Mouse (Mus musculus): Measurements from ENCODE around the gene Shh.

The Shh gene

DNA sequence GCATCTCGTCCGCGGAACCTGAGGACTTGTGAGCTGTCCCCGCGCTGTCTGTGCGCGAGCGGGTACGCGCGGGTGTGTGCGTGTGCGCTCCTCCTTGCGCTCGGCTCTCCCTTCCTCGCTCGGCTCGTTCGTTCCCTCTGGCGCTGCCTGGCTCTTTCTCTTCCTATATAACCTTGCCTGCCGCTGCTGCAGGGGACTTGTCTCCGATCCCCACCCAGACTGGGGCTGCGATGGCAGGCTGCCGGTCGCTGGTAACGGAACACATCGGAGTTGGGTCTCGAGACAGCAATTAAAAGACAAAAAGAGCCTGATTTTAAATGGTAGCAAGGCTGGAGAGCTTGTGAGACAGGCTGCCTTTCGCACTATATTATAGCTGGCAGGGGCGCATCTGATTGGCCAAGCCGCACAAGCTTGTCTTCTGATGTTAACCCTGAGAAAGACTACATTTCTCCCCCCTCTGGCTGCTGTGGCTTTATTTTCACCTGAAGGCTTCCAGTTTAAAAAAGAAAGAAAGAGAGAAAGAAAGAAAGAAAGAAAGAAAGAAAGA, at the start of gene Shh:
Gene Shh (minus strand): TSS at position 497 of the 547 bp plus-strand sequence.
- in situ Hi-C loops (cut with MboI, MseI): no loop called here

DNA sequence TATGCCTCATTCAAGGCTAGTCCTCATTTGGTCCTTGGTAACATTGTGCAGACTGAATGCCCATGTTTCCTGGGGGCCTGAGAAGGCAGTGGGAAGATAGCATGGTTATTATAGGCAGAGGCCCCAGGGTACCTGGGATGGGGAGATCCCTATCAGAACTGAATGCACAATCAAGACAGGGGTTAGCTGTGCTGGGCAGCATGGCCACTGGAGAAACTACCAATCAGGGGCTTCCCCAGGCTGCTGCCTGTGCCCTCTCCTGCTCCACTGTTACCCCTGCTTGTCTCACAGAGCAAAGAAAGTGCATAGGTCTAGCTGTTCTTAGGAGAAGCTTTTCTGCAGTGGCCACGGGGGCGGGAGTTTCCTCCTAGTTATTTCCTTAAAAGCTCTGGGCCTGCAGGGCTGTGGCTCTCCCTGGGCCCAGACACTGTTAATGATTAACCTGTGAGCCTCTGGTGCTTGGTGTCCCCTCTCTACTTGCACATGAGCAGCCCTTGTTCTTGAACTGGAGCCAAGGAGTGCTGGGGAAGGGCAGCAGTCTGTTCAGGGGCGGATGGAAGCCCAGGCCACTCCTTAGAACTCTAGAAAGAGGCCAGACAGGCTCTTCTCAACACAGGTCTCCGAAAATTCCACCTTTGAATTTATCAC, 33.9 kb upstream of the Shh start:
- in situ Hi-C loops (cut with MboI, MseI): loop anchor here in 1 of 2 experiments (10.0 kb wide), 1 partner anchor 1626 kb away; no protein-coding TSS in a partner anchor

- in situ Hi-C loops (cut with MboI, MseI): no loop called here
Measured at GRCm38 (mm10) chr5:28498846-28499245, 31.8 kb upstream of the Shh start.

DNA sequence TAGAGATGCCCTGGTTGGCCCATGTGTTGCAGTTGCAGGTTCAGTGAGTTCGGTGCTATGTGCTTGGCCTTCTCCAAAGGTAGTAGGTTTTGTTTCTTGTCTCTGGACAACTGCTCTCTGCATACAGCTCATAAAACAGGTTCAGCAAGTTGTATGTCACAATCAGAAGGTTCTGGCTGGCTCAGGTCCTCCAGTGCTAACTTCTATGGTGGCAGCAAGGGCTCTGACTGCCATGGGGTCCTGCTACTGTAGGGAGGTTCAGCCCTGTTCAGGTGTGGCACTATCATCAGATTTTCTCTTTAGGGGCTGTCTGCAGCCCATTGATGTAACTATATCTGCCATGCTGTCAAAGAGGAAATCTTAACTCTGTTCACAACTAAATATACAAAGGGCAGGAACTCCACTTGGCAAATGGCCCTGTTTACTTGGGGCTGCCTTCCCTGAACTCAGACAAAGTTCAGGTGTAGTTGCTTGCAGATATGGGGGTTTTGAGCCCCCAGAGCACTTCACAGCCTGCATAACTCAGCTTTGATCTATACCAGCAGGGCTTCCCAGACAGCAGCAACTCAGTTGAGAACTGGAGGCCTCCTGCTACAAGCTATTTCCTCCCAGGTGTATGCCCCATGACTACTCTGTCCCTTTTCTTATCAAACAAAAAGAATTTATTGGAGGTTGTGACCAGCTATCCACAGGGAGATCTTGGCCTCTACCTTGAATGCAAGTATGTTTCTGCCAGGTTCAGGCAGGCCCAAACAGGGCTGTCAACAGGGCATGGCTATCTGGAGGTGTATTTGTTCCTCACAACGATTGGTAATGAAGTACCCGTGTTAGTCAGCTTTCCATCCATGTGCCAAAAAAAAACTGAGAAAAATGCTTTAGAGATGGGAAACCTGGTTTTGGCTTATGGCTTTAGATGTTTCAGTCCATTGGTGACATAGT, 28.9 kb upstream of the Shh start:
- in situ Hi-C loops (cut with MboI, MseI): no loop called here

GRCm38 (mm10) chr5:28493550-28493949, 26.5 kb upstream of the Shh start:
- in situ Hi-C loops (cut with MboI, MseI): no loop called here

DNA sequence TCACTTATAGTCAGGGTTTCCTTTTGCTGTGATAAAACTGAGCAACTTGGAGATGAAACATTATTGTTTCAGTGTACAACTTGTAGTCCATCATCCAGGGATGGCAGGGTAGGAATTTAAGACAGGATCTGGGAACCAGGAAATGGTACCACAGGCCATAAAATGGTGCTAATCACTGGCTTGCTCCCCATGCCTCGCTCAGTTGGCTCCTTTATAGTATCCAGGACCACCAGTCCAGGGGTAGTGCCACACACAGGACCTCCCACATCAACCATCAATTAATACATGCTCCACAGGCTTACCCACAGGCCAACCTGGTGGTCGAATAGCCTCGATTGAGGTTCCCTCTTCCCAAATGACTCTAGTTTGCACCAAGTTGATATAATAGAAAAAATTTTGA, 15.9 kb upstream of the Shh start:
- in situ Hi-C loops (cut with MboI, MseI): loop anchor here in 1 of 2 experiments (5.0 kb wide), 1 partner anchor 34 kb away; no protein-coding TSS in a partner anchor

DNA sequence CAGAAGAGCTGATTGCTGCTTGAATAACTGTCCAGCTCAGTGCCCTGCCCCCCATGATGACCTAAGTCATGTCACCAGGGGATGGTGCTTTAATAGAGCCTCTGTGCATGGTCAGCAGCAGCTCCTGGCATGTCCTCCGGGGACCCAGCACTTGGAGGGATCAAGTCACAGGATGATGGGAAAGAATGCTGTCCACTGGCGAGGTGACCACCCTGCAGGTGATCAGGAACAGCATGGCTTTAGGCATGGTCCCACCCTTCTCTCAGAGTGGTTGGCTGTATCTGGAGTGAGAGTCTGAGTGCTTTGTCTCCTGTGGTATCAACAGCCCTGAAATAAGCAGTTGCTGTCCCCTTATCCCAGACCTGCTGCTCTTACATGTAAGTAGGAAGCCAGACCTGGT, 14.7 kb upstream of the Shh start:
- in situ Hi-C loops (cut with MboI, MseI): loop anchor here in 1 of 2 experiments (5.0 kb wide), 1 partner anchor 36 kb away; no protein-coding TSS in a partner anchor

DNA sequence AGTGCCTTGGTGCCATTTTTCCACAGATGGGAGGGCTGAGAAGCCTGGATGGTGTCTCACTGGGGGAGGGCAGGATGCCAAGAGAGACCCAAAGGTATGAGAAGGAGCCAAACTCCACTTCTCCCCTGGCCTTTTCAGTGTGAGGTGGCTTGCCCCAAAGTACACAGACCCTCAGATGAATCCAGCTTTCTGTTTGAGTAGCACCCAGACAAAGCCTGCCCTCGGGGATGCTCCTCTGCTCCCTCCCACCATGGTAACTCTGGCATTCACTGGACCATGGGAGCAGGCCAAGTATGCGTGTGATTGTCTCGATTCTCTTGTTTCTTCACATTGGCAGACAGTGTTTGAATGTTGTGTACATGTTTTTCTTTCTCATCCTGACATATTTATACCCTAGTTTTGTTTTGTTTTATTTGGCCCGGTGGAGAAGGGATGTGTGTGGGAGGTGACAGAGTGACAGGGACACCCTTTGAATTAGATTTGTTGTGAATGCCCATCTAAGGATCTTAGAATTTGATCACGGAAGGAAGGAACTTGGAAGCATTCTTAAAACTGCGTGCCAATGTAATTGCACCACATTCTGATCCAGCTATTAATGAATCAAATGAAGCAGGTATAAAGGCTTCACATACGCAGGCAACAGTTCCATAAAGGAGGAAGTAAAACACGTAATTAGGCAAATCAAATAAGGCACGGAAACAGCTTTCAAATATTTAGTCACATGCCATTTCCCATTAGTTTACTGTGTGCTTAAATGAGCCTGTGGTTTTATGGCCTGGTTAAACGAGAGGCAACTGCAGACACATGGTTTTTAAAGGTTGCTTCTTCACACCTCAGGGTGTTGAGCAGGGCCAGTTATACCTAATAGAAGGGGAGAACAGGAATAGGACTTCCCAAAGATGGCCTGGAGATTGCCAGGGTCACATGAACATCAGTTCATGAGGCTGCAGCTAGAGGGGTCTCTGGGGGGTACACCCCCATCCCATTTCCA, 9.6 kb upstream of the Shh start:
- in situ Hi-C loops (cut with MboI, MseI): no loop called here

- in situ Hi-C loops (cut with MboI, MseI): no loop called here
Measured at GRCm38 (mm10) chr5:28473556-28473955, 6.5 kb upstream of the Shh start.

GRCm38 (mm10) chr5:28469525-28470202, 2.6 kb upstream of the Shh start:
- in situ Hi-C loops (cut with MboI, MseI): no loop called here

- in situ Hi-C loops (cut with MboI, MseI): no loop called here
Measured at GRCm38 (mm10) chr5:28466351-28466750, 705 bp downstream of the Shh start.

GRCm38 (mm10) chr5:28465526-28465925, 1.5 kb downstream of the Shh start:
- in situ Hi-C loops (cut with MboI, MseI): no loop called here

DNA sequence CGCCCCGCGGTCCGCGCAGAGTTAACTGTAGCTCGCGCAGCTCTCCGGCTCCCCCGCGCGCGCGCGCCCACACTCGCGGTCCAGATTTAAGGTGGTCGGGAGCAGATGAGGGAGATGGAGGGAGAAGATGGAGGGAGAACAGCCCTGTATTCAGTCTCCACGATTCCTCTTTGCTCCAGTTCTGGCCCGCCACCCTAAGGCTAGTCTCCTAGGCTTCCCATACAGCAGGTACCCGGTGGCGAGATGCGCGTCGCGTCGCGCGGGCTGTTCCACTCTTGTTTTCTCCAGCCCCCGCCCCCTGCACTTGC, 2.0 kb downstream of the Shh start:
- in situ Hi-C loops (cut with MboI, MseI): no loop called here

DNA sequence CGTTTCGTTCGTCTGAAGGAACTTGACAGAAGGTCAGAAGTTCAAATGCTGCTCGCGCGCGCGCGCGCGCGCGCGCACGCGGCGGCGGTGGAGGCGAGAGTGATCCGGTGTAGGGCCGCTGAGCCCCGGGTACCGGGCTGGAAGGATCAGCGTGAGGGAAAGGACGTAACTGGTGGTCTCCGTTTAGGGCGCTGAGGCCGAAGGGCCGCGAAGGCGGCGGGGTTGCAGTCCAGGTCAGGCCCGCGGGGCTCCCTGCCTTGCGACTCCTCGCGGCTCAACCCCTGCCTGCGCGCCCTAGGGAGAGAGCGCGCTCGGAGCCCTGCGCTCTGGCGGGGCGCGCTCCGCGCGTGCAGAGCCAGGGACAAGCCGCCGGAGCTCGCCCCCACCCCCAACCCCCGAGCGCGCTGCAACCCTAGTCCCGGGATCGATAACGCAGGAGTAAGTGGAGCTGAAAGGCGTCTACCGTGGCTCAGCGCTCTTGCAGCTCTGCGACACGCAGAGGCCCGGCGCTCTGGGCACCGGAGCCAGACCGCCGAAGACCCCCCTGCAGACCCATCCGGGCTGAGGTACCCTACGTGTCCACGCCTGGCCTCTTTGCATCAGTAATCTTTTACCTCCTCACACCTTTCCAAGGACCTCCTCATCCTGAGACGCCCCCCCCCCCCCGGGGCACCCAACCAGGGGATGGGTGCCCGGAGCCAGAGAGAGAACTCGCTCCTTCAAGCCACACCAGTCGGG, 2.5 kb downstream of the Shh start:
- in situ Hi-C loops (cut with MboI, MseI): no loop called here

- in situ Hi-C loops (cut with MboI, MseI): no loop called here
Measured at GRCm38 (mm10) chr5:28463656-28464055, 3.4 kb downstream of the Shh start.

DNA sequence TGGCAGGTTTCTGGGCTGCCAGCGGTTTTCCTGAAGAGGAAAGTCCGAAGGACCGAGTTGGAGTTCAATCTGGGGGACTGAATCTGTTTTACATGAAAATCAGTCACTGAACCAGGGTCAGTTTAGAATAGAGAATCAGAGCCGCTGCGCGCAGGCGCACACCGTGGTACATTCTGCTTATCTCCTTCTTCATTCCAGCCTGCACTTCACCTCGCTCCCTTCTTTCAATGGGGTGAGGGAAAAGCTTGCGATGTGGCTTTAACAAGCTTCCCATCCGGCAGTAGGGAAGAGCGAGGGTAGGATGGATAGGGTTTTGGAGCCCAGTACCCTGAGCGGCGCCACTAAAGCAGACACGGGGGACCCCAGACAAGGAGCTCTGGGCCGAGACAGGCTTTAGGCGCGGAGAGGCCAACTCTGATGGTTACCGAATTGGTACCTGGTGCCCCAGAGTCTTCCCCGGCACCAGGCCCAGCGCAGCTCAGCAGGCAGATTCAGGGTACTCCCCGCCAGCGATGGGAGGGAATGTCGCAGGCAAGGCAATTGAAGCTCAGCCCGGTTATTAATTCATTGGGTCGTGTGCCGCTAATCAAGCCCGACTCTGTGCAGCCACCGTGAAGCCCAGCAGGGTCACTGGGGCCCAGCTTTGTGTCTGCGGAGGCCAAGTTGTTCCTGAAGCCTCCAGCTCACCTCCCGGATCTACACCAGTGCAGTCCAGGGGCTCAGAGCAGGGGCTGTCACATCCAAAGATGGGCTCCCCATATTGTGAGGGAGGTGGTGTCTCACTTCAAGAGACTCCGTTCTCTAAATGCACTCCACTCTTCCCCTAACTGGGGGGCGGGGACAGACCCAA, 4.1 kb downstream of the Shh start:
- in situ Hi-C loops (cut with MboI, MseI): no loop called here

DNA sequence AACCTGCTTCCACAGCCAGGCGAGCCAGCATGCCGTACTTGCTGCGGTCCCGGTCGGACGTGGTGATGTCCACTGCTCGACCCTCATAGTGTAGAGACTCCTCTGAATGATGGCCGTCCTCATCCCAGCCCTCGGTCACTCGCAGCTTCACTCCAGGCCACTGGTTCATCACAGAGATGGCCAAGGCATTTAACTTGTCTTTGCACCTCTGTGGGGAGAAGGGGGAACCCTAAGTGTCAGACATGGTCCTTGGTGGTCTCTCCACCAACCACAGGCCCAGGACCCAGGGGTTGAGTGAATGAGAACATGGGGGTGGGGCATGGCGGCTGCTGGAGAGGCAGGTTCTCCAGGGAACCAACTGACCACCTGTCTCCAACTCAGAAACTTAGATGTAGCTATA, 5.7 kb downstream of the Shh start:
- in situ Hi-C loops (cut with MboI, MseI): no loop called here

DNA sequence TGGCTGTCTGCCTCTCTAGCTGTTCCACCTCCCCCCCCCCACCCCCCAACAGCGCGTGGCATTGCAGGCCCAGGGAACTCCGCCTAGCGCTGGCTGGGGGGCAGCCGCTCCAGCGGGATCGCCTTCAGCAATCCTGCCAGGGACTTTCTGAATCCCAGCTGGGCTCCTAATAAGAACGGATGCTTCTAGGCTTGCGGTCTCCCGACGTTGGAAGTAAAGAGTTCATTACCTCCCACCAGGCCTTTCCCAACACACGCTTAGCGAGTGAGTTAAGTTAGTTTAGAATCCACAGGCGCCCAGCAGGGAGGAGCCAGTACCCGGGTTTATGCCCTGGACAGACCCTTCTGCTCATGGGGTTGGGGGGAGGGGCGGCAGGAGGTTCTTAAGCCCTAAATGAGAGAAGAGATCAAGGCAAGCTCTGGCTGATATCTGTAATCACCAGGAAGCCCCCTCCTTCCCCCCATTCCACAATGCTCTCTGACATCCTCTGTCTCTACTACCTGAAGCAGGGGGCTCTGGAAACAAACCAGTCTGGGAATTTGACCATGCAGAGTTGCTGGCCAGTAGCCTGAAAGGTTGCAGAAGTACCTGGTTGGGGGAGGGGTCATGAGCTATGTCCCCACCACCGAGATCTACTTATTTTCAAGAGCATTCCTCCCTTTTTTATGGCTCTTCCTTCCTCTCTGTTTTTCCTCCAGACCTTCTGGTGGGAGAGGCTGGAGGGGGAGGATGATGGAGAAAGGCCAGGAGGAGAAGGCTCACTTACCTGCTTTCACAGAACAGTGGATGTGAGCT, 6.3 kb downstream of the Shh start:
- in situ Hi-C loops (cut with MboI, MseI): no loop called here
